Mouse (Mus musculus): ENCODE data around the gene Olfr1466. TPM values are rescaled to one million over a fixed set of nuclear protein-coding genes. Genes with fewer than 3 reads are reported as not detected.

Olfr1466 gene
- polyA plus RNA-seq (2012; ENCODE audit: low replicate concordance), result not detected in 2 replicates

DNA sequence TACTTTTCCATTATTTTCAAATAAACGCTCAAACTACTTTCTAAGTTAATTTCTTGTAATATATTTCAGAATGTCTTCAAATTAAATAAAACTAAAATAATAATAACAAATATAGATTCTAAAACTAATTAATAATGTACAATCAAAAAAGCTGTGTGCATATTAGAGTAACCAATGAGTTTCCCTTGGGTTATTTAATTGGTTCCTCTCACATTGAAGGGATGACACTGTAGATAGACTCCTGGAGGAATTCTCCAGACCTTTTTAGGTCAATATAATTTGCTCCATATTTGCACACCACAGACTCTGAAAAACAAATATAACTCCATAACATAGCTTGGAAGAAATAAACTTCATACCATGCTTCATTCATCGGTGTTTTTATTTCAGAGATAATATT lies at the start of gene Olfr1466:
Gene Olfr1466 (plus strand): TSS at position 301 of the 400 bp plus-strand sequence.

DNA sequence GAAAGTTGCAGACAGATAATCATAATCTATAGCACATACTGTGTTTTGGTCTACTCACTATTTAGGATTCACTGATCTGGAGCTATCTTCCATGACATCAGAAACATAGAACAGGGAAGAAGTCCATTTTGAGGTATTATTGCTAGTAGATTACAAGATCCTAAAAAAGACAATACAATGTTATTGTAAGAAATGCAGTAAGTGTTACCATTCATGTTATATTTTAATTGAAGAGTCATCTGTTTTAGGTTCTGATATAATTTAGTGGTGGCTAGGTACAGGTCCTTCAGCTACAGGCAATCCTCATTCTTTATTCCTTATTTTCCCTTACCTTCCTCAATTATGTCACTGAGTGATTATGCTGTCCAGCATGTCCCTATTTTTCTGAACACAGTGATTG lies 23.2 kb upstream of the Olfr1466 start, which contains the start of gene Olfr1465:
Gene Olfr1465 (minus strand): TSS at position 101 of the 400 bp plus-strand sequence.

GRCm38 (mm10) chr19:13361936-13362335 lies 23.3 kb downstream of the Olfr1466 start, which contains the start of gene Olfr1467:
TSS of gene Olfr1467 (plus strand) at chr19:13362236.

Other genes with a start within 250 kb of the Olfr1466 start
- gene Olfr1457, start 241.0 kb upstream of the Olfr1466 start, polyA plus RNA-seq (2012; ENCODE audit: low replicate concordance), result not detected in 2 replicates
- not detected in 2 replicates for gene Olfr1458, start 232.1 kb upstream of the Olfr1466 start, polyA plus RNA-seq (2012; ENCODE audit: low replicate concordance)
- not detected in 2 replicates for gene Olfr1459, start 189.3 kb upstream of the Olfr1466 start, polyA plus RNA-seq (2012; ENCODE audit: low replicate concordance)
- not detected in 2 replicates for gene Olfr1461, start 175.9 kb upstream of the Olfr1466 start, polyA plus RNA-seq (2012; ENCODE audit: low replicate concordance)
- gene Olfr1462, start 153.1 kb upstream of the Olfr1466 start, polyA plus RNA-seq (2012; ENCODE audit: low replicate concordance), result not detected in 2 replicates
- not detected in 2 replicates for gene Olfr1463, start 107.5 kb upstream of the Olfr1466 start, polyA plus RNA-seq (2012; ENCODE audit: low replicate concordance)
- gene Olfr1465, start 23.3 kb upstream of the Olfr1466 start, polyA plus RNA-seq (2012; ENCODE audit: low replicate concordance), result not detected in 2 replicates
- 0.19 TPM in 1 of 2 replicates, not detected in the other for gene Olfr1467, start 23.4 kb downstream of the Olfr1466 start, polyA plus RNA-seq (2012; ENCODE audit: low replicate concordance)
- not detected in 2 replicates for gene Olfr1469, start 69.0 kb downstream of the Olfr1466 start, polyA plus RNA-seq (2012; ENCODE audit: low replicate concordance)
- 0.09 TPM in 1 of 2 replicates, not detected in the other for gene Olfr1471, start 104.5 kb downstream of the Olfr1466 start, polyA plus RNA-seq (2012; ENCODE audit: low replicate concordance)
- gene Olfr1472, start 117.2 kb downstream of the Olfr1466 start, polyA plus RNA-seq (2012; ENCODE audit: low replicate concordance), result not detected in 2 replicates
- not detected in 2 replicates for gene Olfr1474, start 130.7 kb downstream of the Olfr1466 start, polyA plus RNA-seq (2012; ENCODE audit: low replicate concordance)
- gene Olfr1475, start 141.3 kb downstream of the Olfr1466 start, polyA plus RNA-seq (2012; ENCODE audit: low replicate concordance), result not detected in 2 replicates
- not detected in 2 replicates for gene Olfr1477, start 161.7 kb downstream of the Olfr1466 start, polyA plus RNA-seq (2012; ENCODE audit: low replicate concordance)
- not detected in 2 replicates for gene Olfr1480, start 189.1 kb downstream of the Olfr1466 start, polyA plus RNA-seq (2012; ENCODE audit: low replicate concordance)
- not detected in 2 replicates for gene Olfr1484, start 244.6 kb downstream of the Olfr1466 start, polyA plus RNA-seq (2012; ENCODE audit: low replicate concordance)